Mouse (Mus musculus): Measurements from ENCODE around the gene Accs. TPM values are rescaled to one million over a fixed set of nuclear protein-coding genes. Genes with fewer than 3 reads are reported as not detected.

Gene Accs
- total and polyA plus RNA-seq, 2 experiments, result 4.1 to 7.2 TPM

DNA sequence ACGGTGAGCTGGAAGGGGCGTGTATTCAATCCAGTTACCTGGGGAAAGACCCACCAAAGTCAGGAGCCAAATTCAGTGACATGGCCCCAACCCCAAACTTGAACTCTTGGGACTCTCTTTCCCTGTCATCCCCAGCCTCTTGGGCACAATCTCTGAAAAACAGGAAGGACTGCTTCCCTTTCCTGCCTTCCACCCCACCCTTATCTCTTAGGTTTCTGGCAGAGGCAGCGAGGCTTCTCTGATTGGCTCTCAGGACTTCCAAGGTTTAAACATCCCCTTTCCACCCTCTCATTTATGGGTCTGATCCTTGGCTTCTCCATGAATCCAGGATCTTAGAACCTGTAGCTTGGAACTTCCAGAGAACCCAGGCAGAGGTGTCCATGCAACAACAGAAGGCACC is 8.4 kb downstream of the Accs start:
- WGBS, result 91% methylated on average over 3 of the region's 3 CpGs
- H3K27me3 ChIP-seq (ENCODE audit: control insufficient read depth, insufficient read depth, low read length), result no peaks in the 10 kb centered on the region
- 0 out of 2 replicates have a peak, but pooled peaks cover 2% of the 10 kb centered on the region for H3K36me3 ChIP-seq (ENCODE audit: control insufficient read depth, insufficient read depth, low read length)
- H3K79me2 ChIP-seq (ENCODE audit: control insufficient read depth, insufficient read depth, low read length), result no peaks in the 10 kb centered on the region
- DNase-seq (ENCODE audit: extremely low read depth, low read depth, low spot score), result peak; percentile 14
- H3K27ac ChIP-seq (replicated peaks; ENCODE audit: insufficient read depth, low read depth, low read length), result peak overlapping the region; percentile 57
- H3K4me3 ChIP-seq (ENCODE audit: insufficient read depth, low read depth, low read length), result no peak overlapping the region
- H3K9ac ChIP-seq (ENCODE audit: low read depth, low read length), result no peak overlapping the region
- TF ChIP-seq POLR2A (IDR thresholded peaks at IDR 0.05; ENCODE audit: extremely low read depth, insufficient read depth, low read length), result no peak
- no peak for TF ChIP-seq CTCF (IDR thresholded peaks at IDR 0.05; ENCODE audit: low read depth, low read length)
- no peaks in the 10 kb centered on the region for H3K4me1 ChIP-seq (ENCODE audit: control insufficient read depth, insufficient read depth, low read length)

DNA sequence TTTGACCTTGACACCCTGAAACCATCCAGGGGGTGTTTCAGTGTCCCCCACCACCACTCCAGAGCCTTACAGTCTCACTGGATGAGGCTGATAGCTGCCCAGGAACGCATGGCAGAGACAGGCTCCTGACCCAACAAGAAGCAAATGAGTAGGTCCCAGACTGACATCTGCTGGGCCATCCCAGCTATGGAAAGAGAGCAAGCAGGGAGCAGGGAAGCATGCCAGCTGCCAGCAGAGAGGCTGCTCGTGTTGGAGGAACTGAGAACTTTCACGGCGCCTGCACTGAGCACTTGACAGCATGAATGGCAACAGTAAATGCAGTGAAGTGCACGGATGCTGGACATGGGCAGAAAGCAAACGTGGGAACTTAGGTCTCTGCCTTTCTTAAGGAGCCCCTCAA is 9.6 kb downstream of the Accs start:
- no peaks in the 10 kb centered on the region for H3K4me1 ChIP-seq (ENCODE audit: control insufficient read depth, insufficient read depth, low read length)
- H3K27ac ChIP-seq (replicated peaks; ENCODE audit: insufficient read depth, low read depth, low read length), result no peak overlapping the region
- DNase-seq (ENCODE audit: extremely low read depth, low read depth, low spot score), result no peak
- WGBS, result 82% methylated on average over 6 of the region's 6 CpGs
- H3K36me3 ChIP-seq (ENCODE audit: control insufficient read depth, insufficient read depth, low read length), result 0 out of 2 replicates have a peak, but pooled peaks cover 2% of the 10 kb centered on the region
- no peak overlapping the region for H3K9ac ChIP-seq (ENCODE audit: low read depth, low read length)
- H3K79me2 ChIP-seq (ENCODE audit: control insufficient read depth, insufficient read depth, low read length), result no peaks in the 10 kb centered on the region
- no peak overlapping the region for H3K4me3 ChIP-seq (ENCODE audit: insufficient read depth, low read depth, low read length)
- no peaks in the 10 kb centered on the region for H3K27me3 ChIP-seq (ENCODE audit: control insufficient read depth, insufficient read depth, low read length)
- no peak for TF ChIP-seq CTCF (IDR thresholded peaks at IDR 0.05; ENCODE audit: low read depth, low read length)
- no peak for TF ChIP-seq POLR2A (IDR thresholded peaks at IDR 0.05; ENCODE audit: extremely low read depth, insufficient read depth, low read length)

DNA sequence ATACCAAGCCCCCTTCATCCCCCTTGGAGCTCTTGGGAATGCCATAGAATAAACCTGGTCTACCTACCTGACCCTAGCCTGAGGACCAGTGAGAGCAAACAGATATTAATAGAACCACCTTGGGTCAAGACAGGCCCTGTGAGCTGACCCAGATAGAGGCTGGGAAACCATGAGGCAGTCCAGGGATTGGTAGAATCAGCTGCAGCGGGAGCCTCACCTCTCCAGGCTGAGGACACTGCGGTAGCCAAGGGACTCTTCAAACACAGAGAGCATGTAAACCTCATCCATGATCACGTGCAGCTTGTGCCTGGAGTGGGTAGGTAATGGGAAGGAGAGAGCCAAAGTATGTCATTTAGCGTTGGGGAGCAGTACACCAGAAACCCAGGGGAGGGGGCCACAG is 10.8 kb downstream of the Accs start:
- no peak overlapping the region for H3K4me3 ChIP-seq (ENCODE audit: insufficient read depth, low read depth, low read length)
- no peak overlapping the region for H3K9ac ChIP-seq (ENCODE audit: low read depth, low read length)
- no peaks in the 10 kb centered on the region for H3K79me2 ChIP-seq (ENCODE audit: control insufficient read depth, insufficient read depth, low read length)
- TF ChIP-seq CTCF (IDR thresholded peaks at IDR 0.05; ENCODE audit: low read depth, low read length) (no peak), POLR2A (IDR thresholded peaks at IDR 0.05; ENCODE audit: extremely low read depth, insufficient read depth, low read length) (no peak)
- no peaks in the 10 kb centered on the region for H3K4me1 ChIP-seq (ENCODE audit: control insufficient read depth, insufficient read depth, low read length)
- no peaks in the 10 kb centered on the region for H3K27me3 ChIP-seq (ENCODE audit: control insufficient read depth, insufficient read depth, low read length)
- 94% methylated on average over 4 of the region's 4 CpGs for WGBS
- no peak overlapping the region for H3K27ac ChIP-seq (replicated peaks; ENCODE audit: insufficient read depth, low read depth, low read length)
- no peak for DNase-seq (ENCODE audit: extremely low read depth, low read depth, low spot score)
- H3K36me3 ChIP-seq (ENCODE audit: control insufficient read depth, insufficient read depth, low read length), result 0 out of 2 replicates have a peak, but pooled peaks cover 2% of the 10 kb centered on the region

DNA sequence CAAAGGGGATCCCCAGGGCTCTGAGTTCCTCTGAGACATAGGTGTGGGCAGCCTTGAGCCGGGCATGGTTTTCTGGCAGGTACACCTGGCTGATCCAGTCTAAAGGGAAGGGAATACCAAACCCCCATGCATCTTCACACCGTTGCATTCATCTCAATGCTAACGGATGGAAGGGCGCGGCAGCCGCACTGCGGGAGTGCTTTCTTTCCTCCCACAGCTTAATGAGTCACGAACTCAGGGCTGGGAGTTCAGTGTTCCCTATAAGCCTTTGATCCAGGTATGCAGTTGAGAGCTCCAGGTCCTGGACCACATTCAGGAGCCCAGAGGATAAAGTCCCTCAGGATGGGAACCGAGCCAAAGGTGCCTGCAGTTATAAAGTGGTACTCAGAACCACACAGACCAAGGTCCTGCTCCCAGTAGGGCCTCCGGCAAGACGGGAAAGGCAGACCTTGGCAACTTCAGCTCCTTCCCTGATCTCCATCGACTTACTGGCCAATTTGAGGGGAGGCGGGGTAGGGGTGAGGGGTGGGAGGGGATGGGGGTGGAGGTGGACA is 13.4 kb downstream of the Accs start:
- H3K36me3 ChIP-seq (ENCODE audit: control insufficient read depth, insufficient read depth, low read length), result no peaks in the 10 kb centered on the region
- no peaks in the 10 kb centered on the region for H3K4me1 ChIP-seq (ENCODE audit: control insufficient read depth, insufficient read depth, low read length)
- 76% methylated on average over 13 of the region's 13 CpGs for WGBS
- no peak overlapping the region for H3K9ac ChIP-seq (ENCODE audit: low read depth, low read length)
- peak; percentile 17 for DNase-seq (ENCODE audit: extremely low read depth, low read depth, low spot score)
- no peaks in the 10 kb centered on the region for H3K27me3 ChIP-seq (ENCODE audit: control insufficient read depth, insufficient read depth, low read length)
- H3K4me3 ChIP-seq (ENCODE audit: insufficient read depth, low read depth, low read length), result no peak overlapping the region
- TF ChIP-seq POLR2A (IDR thresholded peaks at IDR 0.05; ENCODE audit: extremely low read depth, insufficient read depth, low read length) (no peak), CTCF (IDR thresholded peaks at IDR 0.05; ENCODE audit: low read depth, low read length) (no peak)
- no peaks in the 10 kb centered on the region for H3K79me2 ChIP-seq (ENCODE audit: control insufficient read depth, insufficient read depth, low read length)
- H3K27ac ChIP-seq (replicated peaks; ENCODE audit: insufficient read depth, low read depth, low read length), result no peak overlapping the region

DNA sequence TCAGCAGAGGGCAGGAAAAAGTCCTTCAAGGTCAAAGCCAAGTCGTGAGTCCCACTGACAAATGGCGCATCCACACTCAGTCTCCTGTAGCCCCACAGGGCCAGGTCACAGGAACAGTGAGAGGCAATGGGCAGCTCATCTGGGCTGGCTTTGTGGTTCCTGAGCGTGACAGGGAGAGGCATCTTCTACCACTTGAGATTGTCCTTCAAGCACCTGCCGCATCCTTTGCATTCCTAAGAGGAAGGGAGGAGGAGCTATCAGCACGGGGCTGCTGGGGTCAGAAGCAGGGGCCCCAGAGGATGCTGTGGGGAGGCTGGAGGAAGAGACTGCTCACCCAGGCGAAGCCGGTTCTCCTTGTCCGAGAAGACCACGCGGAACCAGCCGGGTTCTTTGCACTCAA is 14.1 kb downstream of the Accs start:
- Histone ChIP-seq H3K9ac (ENCODE audit: low read depth, low read length) (no peak overlapping the region), H3K27me3 (ENCODE audit: control insufficient read depth, insufficient read depth, low read length) (no peaks in the 10 kb centered on the region), H3K4me3 (ENCODE audit: insufficient read depth, low read depth, low read length) (no peak overlapping the region), H3K27ac (replicated peaks; ENCODE audit: insufficient read depth, low read depth, low read length) (no peak overlapping the region), H3K4me1 (ENCODE audit: control insufficient read depth, insufficient read depth, low read length) (no peaks in the 10 kb centered on the region), H3K36me3 (ENCODE audit: control insufficient read depth, insufficient read depth, low read length) (no peaks in the 10 kb centered on the region), H3K79me2 (ENCODE audit: control insufficient read depth, insufficient read depth, low read length) (no peaks in the 10 kb centered on the region)
- 85% methylated on average over 11 of the region's 11 CpGs for WGBS
- DNase-seq (ENCODE audit: extremely low read depth, low read depth, low spot score), result no peak
- no peak for TF ChIP-seq CTCF (IDR thresholded peaks at IDR 0.05; ENCODE audit: low read depth, low read length)
- TF ChIP-seq POLR2A (IDR thresholded peaks at IDR 0.05; ENCODE audit: extremely low read depth, insufficient read depth, low read length), result no peak

DNA sequence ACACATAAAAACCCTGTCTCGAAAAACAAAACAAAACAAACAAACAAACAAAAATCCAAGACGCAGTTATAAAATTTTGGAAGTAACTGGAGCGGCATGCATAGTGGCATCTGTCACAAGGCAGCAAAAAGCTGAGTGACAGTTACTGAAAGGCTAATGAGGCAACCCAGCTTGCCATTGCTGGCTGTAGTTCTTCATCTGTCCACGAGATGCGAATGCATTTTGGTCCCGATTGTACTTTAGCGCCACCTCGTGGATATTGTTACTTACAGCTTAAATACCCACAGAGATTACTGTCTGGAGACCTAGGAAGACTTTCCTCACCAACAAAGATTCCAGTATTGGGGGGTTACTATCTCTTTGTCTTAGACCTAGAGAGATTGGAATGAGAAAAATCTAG is 26.2 kb downstream of the Accs start:
- TF ChIP-seq CTCF (IDR thresholded peaks at IDR 0.05; ENCODE audit: low read depth, low read length) (peak; percentile 82), POLR2A (IDR thresholded peaks at IDR 0.05; ENCODE audit: extremely low read depth, insufficient read depth, low read length) (no peak)
- peaks cover 1% of the 10 kb centered on the region for H3K4me1 ChIP-seq (ENCODE audit: control insufficient read depth, insufficient read depth, low read length)
- no peak overlapping the region for H3K27ac ChIP-seq (replicated peaks; ENCODE audit: insufficient read depth, low read depth, low read length)
- H3K9ac ChIP-seq (ENCODE audit: low read depth, low read length), result no peak overlapping the region
- no peak overlapping the region for H3K4me3 ChIP-seq (ENCODE audit: insufficient read depth, low read depth, low read length)
- H3K27me3 ChIP-seq (ENCODE audit: control insufficient read depth, insufficient read depth, low read length), result no peaks in the 10 kb centered on the region
- WGBS, result 17% methylated on average over 8 of the region's 8 CpGs
- H3K79me2 ChIP-seq (ENCODE audit: control insufficient read depth, insufficient read depth, low read length), result peaks cover 26% of the 10 kb centered on the region
- DNase-seq (ENCODE audit: extremely low read depth, low read depth, low spot score), result peak; percentile 89
- H3K36me3 ChIP-seq (ENCODE audit: control insufficient read depth, insufficient read depth, low read length), result no peaks in the 10 kb centered on the region
